Mouse (Mus musculus) spleen, adult 2 months (tissue): ENCODE results near the gene Adamts4.

ENCODE experiments used
- CTCF ChIP-seq: fragments of 200-500 bp; IDR thresholded peaks from 2 replicates; pipeline ENCODE4 v1.5.1; 2011; ENCODE audit warnings: mild to moderate bottlenecking, inconsistent platforms; ENCODE audit not compliant: insufficient read depth, insufficient read length, insufficient replicate concordance; ENCODE audit errors: extremely low read depth
- POLR2A ChIP-seq: fragments of 200-500 bp; IDR thresholded peaks from 2 replicates; pipeline ENCODE4 v1.6.1; 2011; ENCODE audit warnings: low read depth, low read length, inconsistent platforms

DNA sequence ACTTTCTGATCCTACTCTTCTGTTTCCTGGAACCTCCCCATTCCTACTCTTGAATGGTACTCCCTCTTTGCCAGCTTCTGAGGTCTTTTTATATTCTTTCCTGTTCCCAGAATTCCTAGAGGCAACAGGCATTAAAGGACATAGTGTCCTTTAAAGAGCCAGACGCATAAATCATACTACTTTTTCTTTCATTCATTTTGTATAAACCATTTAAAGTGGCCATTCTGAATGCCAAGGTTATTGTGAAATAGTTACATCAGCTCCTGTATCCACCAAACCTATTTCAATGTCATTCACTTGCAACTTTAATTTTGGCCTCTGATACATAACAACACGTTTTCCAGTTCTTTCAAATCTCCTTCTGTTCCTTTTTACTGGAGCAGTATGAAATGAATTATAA is 59.1 kb downstream of the Adamts4 start:
- TF ChIP-seq CTCF (no peak), POLR2A (no peak)
